Mouse (Mus musculus): ENCODE data around the gene Wdr75.

DNA sequence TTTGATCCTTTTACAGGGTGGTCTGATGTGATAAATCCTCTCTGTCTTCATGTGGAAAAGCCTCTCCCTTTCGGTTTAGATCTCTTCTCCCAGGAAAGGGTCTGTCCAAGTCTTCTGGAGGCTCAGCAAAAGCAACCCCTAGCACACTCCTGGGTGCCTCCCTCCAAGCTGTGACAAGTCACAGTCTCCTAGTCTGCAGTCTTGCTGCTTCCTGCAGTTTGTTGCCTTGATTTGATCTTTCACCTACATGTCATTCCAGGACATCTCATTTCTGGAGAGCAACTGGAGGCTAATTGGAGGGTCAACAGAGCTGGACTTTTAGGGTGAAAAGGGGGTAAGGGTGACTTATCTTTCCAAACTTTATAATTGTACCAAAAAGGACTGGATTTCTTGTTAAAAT lies 70.3 kb downstream of the Wdr75 start:
- no peak for TF ChIP-seq CTCF (IDR thresholded peaks at IDR 0.05; ENCODE audit: extremely low read depth, insufficient read depth, low read length)
- TF ChIP-seq POLR2A (IDR thresholded peaks at IDR 0.05; ENCODE audit: extremely low read depth, insufficient read depth, low read length) = no peak
